Mouse (Mus musculus): Measurements from ENCODE around the gene Fbxo39.

DNA sequence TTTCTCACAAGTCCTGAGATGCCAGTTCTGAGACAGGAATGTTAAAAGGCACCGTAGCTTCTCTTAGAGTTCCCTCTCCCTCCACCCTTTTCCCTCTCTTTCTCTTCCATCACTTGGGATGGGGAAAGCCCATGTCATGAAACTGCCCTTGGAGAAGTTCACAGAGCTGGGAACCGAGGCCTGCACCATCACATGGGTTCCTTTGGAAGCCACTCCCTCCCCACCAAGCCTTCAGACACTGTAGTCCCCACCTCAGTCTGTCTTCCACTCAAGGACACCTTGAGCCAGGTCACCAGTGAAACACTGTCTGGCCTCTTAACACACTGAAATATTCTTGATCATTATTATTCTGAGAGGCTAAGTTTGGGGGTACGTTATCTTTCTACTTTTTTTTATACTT is 38.9 kb downstream of the Fbxo39 start:
- TF ChIP-seq CTCF (IDR thresholded peaks at IDR 0.05; ENCODE audit: low read depth, low read length) (no peak), POLR2A (IDR thresholded peaks at IDR 0.05; ENCODE audit: extremely low read depth, insufficient read depth, low read length) (no peak)

All from liver, adult 2 months (tissue).